Mouse (Mus musculus): ENCODE measurements at regions not wholly inside any gene's neighbourhood (a gene's known extent, or its start where the extent isn't known, plus 50 kb on each side); places are given as distances from the start of the nearest gene placed in this dataset.

- DNase-seq (ENCODE audit: low spot score in 2 of 2), result no peak
Measured at GRCm38 (mm10) chr15:60762071-60762470, 91.5 kb downstream of the Fam84b start.

- peak in 1 of 2 experiments; percentile 34 for DNase-seq (ENCODE audit: low spot score in 2 of 2)
Measured at GRCm38 (mm10) chr15:60760015-60760437, 93.6 kb downstream of the Fam84b start.

GRCm38 (mm10) chr15:60754246-60754645 lies 99.3 kb downstream of the Fam84b start:
- DNase-seq (ENCODE audit: low spot score in 2 of 2), result no peak

- no peak for DNase-seq (ENCODE audit: low spot score in 2 of 2)
Measured at GRCm38 (mm10) chr15:60739598-60739997, 114.0 kb downstream of the Fam84b start.

- no peak for DNase-seq (ENCODE audit: low spot score in 2 of 2)
Measured at GRCm38 (mm10) chr15:60738258-60738657, 115.3 kb downstream of the Fam84b start.

- no peak for DNase-seq (ENCODE audit: low spot score in 2 of 2)
Measured at GRCm38 (mm10) chr15:60732416-60732815, 121.2 kb downstream of the Fam84b start.

GRCm38 (mm10) chr15:60728754-60729153 lies 124.8 kb downstream of the Fam84b start:
- no peak for DNase-seq (ENCODE audit: low spot score in 2 of 2)

GRCm38 (mm10) chr15:60728337-60728736 lies 125.2 kb downstream of the Fam84b start:
- no peak for DNase-seq (ENCODE audit: low spot score in 2 of 2)

- no peak for DNase-seq (ENCODE audit: low spot score in 2 of 2)
Measured at GRCm38 (mm10) chr15:60719332-60719731, 134.2 kb downstream of the Fam84b start.

GRCm38 (mm10) chr15:60708678-60709077 lies 144.9 kb downstream of the Fam84b start:
- no peak for DNase-seq (ENCODE audit: low spot score in 2 of 2)

GRCm38 (mm10) chr15:60706009-60706408 lies 147.6 kb downstream of the Fam84b start:
- DNase-seq (ENCODE audit: low spot score in 2 of 2), result peak in 1 of 2 experiments; percentile 42

- no peak for DNase-seq (ENCODE audit: low spot score in 2 of 2)
Measured at GRCm38 (mm10) chr15:60701273-60701672, 152.3 kb downstream of the Fam84b start.

- DNase-seq (ENCODE audit: low spot score in 2 of 2), result no peak
Measured at GRCm38 (mm10) chr15:60694746-60695145, 158.8 kb downstream of the Fam84b start.

- peak; percentile 34 to 38 for DNase-seq (ENCODE audit: low spot score in 2 of 2)
Measured at GRCm38 (mm10) chr15:60693751-60694500, 159.7 kb downstream of the Fam84b start.

GRCm38 (mm10) chr15:60692718-60693597 lies 160.6 kb downstream of the Fam84b start:
- peak; percentile 32 to 62 for DNase-seq (ENCODE audit: low spot score in 2 of 2)

GRCm38 (mm10) chr15:60692149-60692548 lies 161.4 kb downstream of the Fam84b start:
- DNase-seq (ENCODE audit: low spot score in 2 of 2), result no peak

- DNase-seq (ENCODE audit: low spot score in 2 of 2), result no peak
Measured at GRCm38 (mm10) chr15:60677397-60677796, 176.2 kb downstream of the Fam84b start.

GRCm38 (mm10) chr15:60657572-60657971 lies 196.0 kb downstream of the Fam84b start:
- DNase-seq (ENCODE audit: low spot score in 2 of 2), result peak; percentile 36 to 67

GRCm38 (mm10) chr15:60655113-60655512 lies 198.5 kb downstream of the Fam84b start:
- DNase-seq (ENCODE audit: low spot score in 2 of 2), result no peak

GRCm38 (mm10) chr15:60649252-60649651 lies 204.3 kb downstream of the Fam84b start:
- no peak for DNase-seq (ENCODE audit: low spot score in 2 of 2)

GRCm38 (mm10) chr15:60641770-60642169 lies 211.8 kb downstream of the Fam84b start:
- no peak for DNase-seq (ENCODE audit: low spot score in 2 of 2)

- no peak for DNase-seq (ENCODE audit: low spot score in 2 of 2)
Measured at GRCm38 (mm10) chr15:60633457-60633850, 220.1 kb downstream of the Fam84b start.
